Mouse (Mus musculus) olfactory bulb, adult 2 months (tissue): ENCODE measurements around the gene Ints14.

Experiments used
- CTCF ChIP-seq: fragments of 200-500 bp; IDR thresholded peaks from 2 replicates; pipeline ENCODE4 v1.5.1; 2012; ENCODE audit warnings: low read depth, mild to moderate bottlenecking, low read length, moderate library complexity; ENCODE audit not compliant: insufficient read depth
- POLR2A ChIP-seq: fragments of 200-500 bp; IDR thresholded peaks from 2 replicates; pipeline ENCODE4 v1.6.1; 2012; ENCODE audit warnings: mild to moderate bottlenecking, low read depth, low read length, moderate library complexity; ENCODE audit not compliant: insufficient read depth

- TF ChIP-seq CTCF: no peak
- no peak for TF ChIP-seq POLR2A
These were observed 3.4 kb upstream of the Ints14 start for GRCm38 (mm10) chr9:64957276-64957675.
